Mouse (Mus musculus) mature B cell (primary cell): Measurements from ENCODE around the gene Pef1.

Source experiments
- in situ Hi-C: fragments of 300-500 bp; cut with MboI; formaldehyde crosslinking; loops from 2 replicates; pipeline ENCODE4 v1.14.3; 2019

The Pef1 gene

DNA sequence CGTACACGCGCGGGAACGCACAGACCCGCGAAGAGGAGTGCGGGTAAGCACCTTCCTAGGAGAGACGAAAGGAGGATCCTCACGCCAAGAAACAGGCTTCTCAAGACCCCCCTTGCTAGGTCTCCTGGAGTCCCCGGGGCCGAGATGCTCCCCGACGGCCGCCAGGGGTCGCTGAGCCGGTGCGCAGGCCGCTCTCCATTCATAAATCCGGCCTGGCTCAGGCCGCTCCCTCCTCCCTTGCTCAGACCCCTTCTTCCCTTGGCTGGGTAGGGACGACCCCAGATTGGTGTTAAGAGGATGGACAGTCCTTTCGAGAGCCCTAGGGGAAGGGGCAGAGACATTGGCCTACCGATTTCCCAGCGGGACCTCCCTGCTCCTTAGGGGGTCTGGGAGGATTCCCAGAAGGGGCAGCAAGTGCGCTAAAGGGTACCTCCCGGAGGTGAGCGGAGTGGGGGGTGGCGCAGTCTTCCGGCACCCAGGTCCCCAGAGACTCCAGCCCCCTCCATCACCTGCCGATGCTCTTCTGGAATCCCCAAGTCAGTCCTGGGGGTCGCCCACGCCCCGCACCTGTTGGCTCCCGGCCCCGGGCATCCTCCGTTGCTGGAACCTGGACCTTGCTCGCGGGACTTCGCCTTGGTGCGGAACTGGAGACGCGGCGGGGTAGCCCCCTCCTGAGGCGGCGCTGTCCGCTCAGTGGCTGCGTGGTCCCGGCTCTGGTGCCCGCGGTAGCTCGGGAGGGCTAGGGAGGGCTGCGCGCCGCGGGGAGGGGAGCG is 36.3 kb downstream of the Pef1 start:
- in situ Hi-C loops, result no loop called here

DNA sequence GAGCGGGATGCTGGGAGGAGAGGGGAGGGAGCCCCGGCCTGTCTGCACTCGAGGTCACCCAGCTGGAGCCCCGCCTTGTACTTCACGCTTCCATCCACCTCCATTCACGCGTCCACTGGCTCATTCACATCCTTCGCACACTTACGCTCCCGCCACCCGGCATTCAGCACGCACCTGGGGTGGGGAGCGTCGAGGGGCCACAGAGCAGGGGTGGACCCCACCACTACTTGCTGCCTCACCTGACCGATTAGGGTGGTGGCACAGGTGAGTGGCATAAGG is 36.8 kb downstream of the Pef1 start, which contains the start of gene Hcrtr1:
Gene Hcrtr1 (minus strand): TSS at position 146 of the 279 bp plus-strand sequence.
- in situ Hi-C loops, result no loop called here

DNA sequence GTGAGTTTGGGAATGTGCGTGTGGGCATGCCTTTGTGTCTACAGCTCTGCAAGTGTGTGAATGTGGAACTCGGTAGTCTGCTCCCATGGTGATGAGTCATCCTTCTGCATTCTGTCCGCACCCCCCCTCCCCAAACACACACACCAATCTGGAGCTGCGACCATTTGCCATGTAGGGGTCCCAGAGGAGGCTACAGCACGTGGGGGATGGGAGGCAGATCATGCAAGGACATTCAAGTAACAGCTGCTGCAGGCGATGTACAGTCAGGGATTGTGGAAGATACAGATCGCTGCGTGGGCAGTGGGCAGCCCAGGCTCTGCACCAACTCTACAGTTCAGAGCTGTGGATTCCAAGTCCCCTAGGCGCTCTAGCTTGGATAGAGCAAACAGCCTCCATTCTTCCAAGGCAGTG is 38.6 kb downstream of the Pef1 start:
- in situ Hi-C loops, result no loop called here

DNA sequence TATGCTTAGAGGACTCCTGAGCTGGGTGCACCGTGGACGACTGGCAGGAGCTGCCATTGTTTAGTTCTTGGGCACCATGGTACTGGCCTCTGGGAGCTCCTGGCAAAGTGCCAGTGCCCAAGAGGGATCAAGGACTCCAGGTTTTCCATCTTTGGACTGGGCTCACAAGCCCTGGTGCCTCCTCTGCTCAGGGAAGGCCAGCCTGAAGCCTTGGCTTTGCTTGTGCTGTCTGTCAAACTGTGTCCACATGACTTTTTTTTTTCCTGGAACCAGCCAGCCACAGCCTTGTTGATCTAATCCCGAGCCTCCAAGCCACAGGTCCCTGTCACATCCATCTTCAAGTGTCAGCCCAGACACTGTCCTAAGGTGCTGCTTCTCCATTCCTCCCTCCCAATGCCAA is 39.4 kb downstream of the Pef1 start:
- in situ Hi-C loops, result no loop called here

DNA sequence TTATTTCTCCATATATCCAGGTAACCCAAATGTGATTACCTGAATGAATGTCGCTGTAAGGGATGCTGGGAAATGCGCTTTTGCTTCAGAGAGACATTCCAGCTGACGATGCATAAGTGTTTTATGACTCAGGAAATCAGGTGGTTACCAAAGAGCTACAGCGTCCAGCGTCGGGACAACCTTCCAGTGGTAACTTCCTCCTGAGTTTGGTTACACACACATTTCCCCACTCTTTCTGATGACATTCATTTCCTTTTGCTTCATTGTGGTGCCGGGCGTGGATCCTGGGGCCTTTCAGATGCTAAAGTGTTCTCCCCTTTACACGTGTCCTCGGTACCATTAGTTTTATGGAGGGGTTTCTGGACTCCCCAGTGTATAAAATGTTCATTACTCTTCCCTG is 46.0 kb downstream of the Pef1 start:
- in situ Hi-C loops, result no loop called here

DNA sequence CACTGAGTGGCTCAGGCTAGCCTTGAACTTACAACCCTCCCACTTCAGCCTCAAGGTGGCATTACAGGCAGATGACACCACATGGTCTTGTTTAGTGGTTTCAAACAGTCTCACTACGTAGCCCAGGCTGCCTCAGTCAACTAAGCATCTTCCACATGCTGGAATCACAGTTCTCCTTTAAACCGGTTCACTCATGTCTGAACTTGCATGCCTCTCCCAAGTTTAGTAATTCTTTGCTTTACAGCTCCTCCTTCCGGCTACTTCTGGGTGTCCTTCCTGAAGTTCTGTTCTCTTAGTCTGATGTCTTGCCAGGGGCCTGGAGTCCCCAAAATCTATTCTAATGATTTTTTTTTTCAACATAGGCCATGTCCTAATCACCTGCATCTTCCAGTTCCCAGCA is 51.9 kb downstream of the Pef1 start:
- in situ Hi-C loops, result no loop called here

DNA sequence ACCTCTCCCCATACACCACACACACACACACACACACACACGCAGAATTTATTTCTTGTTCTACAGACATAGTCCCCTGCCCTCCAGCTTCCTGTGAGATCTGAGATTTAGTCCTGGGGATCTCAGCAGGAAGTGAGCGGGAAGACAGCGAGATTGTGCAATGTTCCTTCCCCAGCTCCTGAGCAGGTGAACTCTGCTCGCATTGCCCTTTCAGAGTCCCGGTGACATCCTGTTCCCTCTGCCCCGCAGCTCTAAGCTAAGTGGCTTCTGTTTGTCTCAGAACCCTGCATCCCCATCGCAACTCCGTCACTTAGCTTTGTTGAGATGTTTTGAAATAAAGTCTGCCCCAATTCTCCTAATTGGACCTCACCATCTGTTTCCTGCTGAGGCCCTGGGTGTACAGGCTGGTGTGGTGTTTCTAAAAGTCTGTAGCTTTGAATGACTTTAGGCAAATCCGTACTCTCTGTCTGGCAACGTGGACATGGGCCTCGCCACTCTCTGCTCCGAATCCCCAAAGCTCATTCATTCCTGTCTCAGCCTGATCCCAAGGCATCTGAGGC is 54.5 kb downstream of the Pef1 start:
- in situ Hi-C loops, result no loop called here

DNA sequence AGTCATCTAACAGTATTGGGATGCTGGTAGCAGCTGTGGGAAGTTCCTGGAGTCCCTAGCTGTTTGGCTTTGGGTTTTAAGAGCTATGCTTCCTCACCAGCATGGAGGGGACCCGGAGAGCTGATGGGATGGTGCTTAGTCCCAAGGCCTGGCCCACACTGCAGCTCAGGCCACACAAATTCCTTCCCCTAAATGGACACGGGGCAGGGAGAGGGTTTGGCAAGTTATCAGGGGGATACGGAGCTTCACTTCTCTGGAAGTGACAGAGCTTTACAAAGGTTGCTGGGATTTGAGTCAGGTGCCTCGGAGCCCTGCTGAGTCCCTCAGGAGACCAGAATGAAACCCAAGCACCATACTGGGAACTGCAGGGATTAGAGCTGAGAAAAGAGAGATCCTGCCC is 59.0 kb downstream of the Pef1 start:
- in situ Hi-C loops, result no loop called here

DNA sequence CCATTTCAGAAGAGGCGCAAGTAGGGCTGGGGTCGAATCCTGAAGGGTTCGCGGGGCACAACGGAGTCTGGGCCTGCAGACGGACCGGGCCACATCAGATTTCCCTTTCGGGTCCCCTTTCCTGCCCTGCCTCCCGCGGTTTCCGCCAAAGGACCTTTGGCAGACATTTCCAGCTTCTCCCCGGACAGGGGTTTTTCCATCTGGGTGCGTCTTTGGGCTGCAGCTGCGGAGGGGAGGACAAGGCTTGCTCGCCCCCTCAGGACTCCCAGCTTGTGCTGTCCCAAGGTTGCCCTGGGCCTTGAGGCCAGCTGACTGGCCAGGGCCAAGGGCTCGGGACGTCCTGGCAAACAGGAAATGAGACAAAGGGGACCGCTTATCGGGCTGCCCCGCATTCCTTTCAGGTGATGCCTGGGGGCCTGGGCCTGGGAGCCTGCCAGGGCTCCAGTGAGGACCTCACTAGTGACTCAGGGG is 61.1 kb downstream of the Pef1 start:
- in situ Hi-C loops, result no loop called here

DNA sequence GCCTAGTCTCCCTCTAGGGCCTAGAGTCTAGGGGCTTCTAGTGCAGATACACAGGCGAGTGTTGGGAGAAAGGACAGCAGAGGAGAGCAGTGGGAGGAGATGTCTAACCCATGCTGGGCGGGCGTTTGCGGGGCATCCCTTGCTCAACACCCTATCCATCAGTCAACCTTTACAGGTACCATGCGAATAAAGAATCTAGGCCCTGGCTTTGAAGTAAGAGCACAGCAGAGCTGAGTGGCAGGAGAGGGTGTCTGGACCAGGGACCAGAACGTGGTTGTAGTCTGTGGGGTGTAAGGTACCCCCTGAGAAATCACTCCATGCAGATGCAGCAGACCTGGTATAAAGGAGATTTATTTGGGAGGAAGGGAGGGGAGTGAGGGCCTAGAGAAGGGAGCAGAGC is 61.8 kb downstream of the Pef1 start:
- in situ Hi-C loops, result no loop called here

DNA sequence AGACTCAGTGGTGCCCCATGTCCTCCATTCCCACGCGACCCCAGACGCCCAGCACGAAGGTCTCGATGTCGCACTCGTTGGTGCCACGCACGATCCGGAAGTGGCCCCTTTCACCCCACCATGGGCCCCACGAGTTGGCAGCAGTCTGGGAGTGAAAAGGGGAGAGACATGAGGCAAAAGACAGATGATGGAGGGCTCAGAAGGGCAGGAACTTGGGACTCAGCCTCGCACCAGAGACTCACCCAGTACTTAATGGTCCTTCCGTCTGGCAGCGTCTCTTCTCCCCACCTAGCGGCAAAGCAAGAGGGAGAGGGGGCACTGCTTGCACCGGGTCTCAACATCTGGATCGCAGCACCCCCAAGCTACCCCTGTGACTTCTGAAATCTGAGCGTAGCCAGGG is 63.7 kb downstream of the Pef1 start:
- in situ Hi-C loops, result no loop called here

DNA sequence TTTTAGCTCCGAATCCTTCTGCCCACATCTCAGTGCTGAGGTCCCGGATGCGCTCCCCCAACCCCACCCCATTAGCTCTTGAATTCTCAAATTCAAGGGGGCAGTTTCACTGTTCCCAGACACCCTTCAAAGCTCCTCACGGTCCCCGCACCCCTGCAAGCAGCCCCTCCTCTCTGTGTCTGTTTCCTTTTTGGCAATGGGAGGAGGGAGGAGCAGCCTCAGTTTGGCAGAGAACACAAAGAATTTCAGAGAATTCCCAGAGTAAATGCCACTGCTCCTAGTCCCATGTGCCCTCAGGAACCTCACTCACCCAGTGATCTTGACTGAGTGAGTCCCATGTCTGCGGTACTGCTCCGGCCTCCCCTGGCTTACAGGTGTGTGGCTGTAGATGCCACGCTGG is 64.2 kb downstream of the Pef1 start:
- in situ Hi-C loops, result no loop called here

DNA sequence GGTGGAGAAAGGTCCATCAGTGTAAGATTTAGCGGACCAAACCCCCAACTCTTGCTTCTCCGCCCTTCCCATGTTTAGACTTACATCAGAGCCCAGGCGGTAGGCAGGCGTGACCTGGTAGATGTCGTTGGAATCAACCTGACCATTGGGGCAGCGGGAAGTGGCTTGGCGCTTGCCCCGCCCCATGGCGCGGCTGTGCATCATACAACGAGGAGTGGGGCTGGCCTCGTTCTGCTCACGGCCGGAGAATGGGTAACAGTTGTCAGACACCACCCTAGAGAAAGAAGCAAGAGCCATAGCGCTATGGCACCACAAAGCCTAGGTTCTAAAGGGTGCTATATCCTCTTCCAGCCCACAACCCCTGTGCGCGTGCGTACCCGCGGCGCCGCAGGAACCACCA is 65.0 kb downstream of the Pef1 start:
- in situ Hi-C loops, result no loop called here

DNA sequence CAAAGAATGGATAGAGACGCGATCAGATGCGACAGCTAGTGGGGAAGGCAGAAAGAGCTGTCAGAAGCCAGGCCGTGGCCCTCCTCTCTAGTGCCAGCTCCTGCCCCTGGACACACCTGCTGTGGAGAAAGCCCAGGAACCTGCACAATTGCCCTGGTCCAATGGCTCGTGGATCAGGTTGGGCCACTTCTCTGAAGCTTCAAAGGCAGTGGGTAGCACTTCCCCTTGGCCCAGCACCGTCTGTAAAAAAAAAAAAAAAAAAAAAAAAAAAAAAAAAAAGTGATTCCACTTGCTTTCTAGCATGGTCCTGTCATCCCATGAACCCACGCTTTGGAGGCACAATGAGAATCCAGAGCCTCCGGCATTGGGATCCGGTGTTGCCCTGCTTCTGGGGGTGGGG is 65.5 kb downstream of the Pef1 start:
- in situ Hi-C loops, result no loop called here

DNA sequence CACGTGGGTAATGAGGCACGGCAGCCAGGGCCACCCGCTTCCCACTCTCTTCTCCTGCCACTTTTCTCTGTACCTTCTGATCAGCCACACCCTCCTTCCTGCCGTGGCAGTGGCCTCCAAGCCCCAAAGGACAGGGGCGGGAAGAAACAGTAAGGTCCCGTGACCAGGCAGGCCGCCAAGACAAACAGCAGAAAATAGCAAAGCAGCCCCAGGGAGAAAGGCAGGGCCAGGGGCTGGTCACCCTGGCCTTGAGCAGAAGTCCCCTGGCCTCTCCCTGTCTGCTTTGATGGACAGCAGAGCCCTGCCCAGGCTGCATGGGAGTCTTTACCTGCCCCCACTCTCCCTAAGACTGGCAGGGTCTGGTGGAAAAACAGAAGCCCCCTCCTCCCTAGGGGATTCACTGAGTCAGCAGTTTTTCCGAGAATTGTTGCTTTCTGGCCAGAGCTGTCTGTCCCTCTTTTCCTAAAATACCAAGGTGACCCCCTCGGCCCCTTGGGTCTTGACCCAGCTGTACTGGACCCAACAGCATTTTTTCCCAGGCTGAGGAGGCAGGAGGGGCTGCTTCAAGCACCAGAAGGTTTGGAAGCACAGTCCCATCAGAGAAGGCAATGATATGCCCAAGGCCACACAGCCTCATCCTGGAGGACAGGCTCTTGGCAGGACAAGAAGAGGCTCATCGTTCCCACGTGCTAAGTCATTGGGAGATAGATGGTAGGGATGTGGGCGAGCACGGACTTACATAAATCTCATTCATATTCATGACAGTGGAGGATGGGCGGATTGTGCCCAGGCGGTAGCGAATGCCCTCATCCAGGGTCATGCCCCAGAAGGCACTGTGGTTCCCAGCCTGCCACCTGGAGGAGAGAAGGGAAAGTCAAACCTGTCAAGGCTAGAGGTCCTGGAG is 66.2 kb downstream of the Pef1 start:
- in situ Hi-C loops, result no loop called here

DNA sequence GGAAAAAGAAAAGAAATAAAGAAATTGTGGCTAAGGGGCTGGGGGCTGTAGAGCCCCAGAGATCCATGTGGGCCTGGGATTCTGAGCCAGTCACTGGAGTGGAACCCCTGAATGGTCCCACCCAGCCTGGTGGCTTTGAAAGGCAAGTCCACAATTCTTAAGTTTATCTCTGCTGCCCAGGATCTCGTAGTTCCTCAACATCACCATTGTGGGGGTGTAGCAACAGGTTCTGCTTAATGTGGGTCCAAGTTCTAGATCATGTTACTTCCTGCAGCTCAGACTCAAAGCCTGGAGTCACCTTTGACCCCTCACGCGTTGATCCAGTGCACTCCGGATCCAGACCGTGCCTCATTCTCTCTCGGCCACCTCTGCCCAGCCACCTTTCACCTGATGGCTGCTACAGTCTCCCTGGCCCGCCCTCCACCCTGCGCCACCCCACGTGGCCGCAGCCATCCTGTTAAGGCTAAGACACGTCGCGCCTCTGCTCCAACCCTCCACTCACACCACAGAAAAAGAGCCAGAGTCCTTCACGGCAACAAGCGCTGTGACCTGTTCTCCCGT is 67.1 kb downstream of the Pef1 start:
- in situ Hi-C loops, result no loop called here

DNA sequence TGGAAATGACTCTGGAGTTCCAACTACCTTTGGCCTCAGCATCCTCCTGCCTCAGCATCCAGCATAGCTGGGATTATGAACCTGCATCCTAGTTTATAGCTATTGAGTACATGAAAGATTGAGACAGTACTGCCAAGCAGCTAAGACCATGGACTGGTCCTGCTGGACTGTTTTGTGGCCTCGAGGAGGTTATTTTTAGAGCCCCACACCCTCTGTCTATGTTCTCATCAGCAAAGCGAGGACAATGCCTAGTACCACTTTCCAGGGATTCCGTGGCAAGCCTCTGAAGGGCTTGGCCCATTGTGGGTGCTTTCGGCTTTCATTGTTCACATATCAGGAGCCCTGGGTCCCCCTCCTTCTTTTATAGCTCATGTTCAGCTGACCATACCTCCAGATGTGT is 68.0 kb downstream of the Pef1 start:
- in situ Hi-C loops, result no loop called here

DNA sequence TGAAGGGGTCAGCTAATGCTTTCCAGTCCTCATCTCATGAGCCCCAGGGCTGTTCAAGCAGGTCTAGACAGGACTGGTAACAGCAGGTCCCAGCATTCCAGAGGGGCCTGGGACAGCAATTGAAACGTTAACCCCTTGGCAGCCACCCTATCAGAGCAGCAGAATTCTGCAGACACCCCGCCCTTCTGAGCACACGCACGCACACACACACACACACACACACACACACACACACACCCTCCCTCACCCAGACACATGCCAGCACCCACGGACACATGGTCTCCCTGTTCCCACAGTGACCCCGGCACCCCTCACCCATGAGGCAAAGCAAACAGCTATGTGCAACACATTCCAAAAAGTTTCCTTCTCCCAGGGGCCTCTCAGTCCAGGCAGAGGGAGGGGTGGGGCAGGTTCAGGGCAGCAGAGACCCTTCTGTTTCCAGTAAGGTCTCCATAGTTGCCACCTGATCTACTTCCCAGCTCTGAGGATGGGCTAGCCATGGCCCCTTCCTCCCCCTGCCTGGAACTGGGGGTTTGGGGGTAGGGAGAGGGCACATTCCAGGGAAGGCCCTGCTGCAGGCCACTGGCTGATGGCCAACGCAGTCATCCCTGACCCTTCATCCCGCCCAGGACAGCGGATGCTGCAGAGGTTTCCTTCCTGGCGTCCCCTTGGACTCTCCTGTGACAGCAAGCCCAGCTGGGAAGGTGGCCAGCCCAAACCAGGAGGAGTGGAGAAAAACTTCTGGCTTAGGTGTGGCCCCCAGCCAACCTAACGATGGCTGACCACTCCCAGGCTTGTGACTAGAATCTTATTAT is 69.8 kb downstream of the Pef1 start:
- in situ Hi-C loops, result no loop called here

DNA sequence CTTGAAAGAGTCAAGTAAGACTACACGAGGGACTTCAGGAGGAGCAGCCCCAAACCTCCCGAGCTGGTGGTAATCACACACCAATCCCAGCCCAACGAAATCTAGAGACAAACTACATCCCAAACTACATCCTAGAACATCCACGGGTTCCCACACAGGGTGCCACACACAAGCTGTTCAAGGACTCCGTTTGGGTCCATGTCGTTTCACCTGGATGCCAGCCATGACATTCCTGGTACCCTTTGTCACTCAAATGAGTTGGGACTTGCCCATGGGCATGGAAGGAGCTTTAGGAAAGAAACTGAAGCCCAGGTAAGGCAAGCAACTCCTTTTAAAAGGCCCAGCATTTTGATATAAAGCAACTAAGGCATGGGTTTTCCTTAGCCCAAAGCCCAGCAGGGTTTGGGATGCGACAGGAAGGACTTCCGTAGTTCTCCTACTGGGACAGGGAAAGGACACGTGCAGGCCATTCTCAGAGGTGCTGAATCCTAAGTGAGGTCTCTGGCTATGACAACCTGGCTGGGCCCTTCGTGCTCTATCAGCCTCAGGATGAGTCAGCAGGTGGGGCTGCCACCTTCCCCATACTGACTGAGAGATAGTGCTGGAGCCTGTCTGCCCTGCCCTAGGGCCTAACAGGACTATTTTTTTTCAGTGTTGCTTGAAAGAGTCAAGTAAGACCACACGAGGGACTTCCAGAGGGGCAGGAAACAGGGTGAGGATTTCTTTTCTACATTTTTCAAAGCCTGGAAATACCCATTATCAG is 70.9 kb downstream of the Pef1 start:
- in situ Hi-C loops, result no loop called here

DNA sequence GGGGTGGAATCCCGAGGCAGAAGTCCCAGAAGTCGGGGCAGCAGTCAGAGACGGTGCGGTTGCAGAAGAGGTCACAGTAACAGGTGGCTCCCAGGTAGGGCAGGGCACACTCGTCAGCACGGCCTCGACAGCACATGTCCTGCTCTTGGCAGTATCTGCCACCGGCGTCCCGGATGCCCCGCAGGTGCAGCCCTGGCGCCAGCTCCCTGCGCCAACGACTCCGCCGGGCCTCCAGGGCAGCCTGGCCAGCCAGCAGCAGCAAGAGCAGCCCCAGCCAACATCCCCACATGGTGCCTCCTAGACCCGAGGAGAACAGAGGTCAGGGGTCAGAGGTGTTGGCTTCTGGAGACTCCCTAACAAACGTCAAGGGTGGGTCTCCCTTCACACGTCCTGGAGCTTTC is 71.6 kb downstream of the Pef1 start:
- in situ Hi-C loops, result no loop called here
